Mouse (Mus musculus) kidney, adult 2 months (tissue): Measurements from ENCODE around the gene Kif2c.

Experiments
- CTCF ChIP-seq: fragments of 200-500 bp; conservative IDR thresholded peaks from 2 replicates; pipeline ENCODE4 v1.5.1; 2011; ENCODE audit warnings: low read depth, mild to moderate bottlenecking, control low read depth, low read length, moderate library complexity, mixed read lengths; ENCODE audit not compliant: insufficient read depth, insufficient read length
- POLR2A ChIP-seq: fragments of 200-500 bp; IDR thresholded peaks from one replicate; pipeline ENCODE4 v1.6.1; 2011; ENCODE audit warnings: low read depth, low read length, control low read depth

DNA sequence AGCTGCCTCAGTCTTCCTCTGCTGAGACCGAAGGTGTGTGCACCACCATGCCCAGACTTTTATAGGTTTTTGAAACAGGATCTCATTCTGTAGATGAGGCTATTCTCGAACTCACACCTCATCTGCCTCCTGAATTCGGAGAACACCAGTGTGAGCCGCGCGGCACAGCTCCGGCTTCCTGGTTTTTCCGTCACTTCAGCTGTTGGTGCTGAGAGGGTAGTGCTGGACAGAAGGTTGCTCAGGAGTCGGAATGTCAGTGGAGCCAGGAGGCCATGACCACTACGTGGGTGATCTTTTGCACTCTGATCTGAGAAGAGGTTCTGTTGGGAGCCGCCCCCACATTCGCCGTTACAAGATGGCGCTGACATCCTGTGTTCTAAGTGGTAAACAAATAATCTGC, 9.4 kb upstream of the Kif2c start:
- TF ChIP-seq CTCF (no peak), POLR2A (no peak)
